In genomic region chr6:38131801-38132231, GRCm38 (mm10) we compare ENCODE assay signal across 9 mouse cellular contexts. TPM values are rescaled to one million over a fixed set of nuclear protein-coding genes. Genes with fewer than 3 reads are reported as not detected.
DNase-seq lines count a peak whose midpoint lies in the region; ATAC-seq and TF ChIP-seq lines count a peak whose summit lies in the region.
"Had no signal": no experiment of that assay in that cellular context is flagged by ENCODE, and none has a peak within 500 bp of the region (broad histone marks: within the 10 kb centered on the region; RNA-seq: fewer than 3 reads in every experiment).

No protein-coding gene starts in this region.

- DNase-seq in heart, adult 11 months: peak; percentile 94
- DNase-seq in heart, embryonic 10.5 days (ENCODE audit: low spot score): no peak
- DNase-seq in Muller cell, postnatal 12 days (ENCODE audit: inconsistent ontology term): peak; percentile 72
- no peak for DNase-seq in spleen, postnatal 36 days (ENCODE audit: low spot score in 2 of 2)
- DNase-seq in embryo, embryonic 11 days: no peak

- H3K4me1 ChIP-seq in heart, embryonic 10.5 days: 0 out of 2 replicates have a peak, but pooled peaks cover 2% of the 10 kb centered on the region
- H3K4me1 ChIP-seq in embryonic fibroblast, embryonic 13.5 days (ENCODE audit: control insufficient read depth, insufficient read depth, low read length): peaks cover 18% of the 10 kb centered on the region
- H3K4me1 ChIP-seq in intestine, embryonic 16.5 days (ENCODE audit: control insufficient read depth, insufficient read depth, low read length): no peaks in the 10 kb centered on the region

- 77% methylated on average over 4 of the region's 4 CpGs for WGBS in heart, embryonic 10.5 days
- 68% methylated on average over 4 of the region's 4 CpGs for WGBS in intestine, embryonic 16.5 days

- no peak overlapping the region for H3K4me3 ChIP-seq in heart, embryonic 10.5 days
- H3K4me3 ChIP-seq in embryonic fibroblast, embryonic 13.5 days (ENCODE audit: insufficient read depth, low read length): no peak overlapping the region
- no peak overlapping the region for H3K4me3 ChIP-seq in intestine, embryonic 16.5 days (ENCODE audit: low read length)

- 0 out of 2 replicates have a peak, but pooled peaks have one; percentile 28 for ATAC-seq in intestine, embryonic 16.5 days
- ATAC-seq in inflammation-experienced regulatory T-cells, adult 6 months: no peak

- H3K4me2 ChIP-seq in intestine, embryonic 16.5 days (ENCODE audit: low read depth, low read length): no peak overlapping the region

- no peaks in the 10 kb centered on the region for H3K27me3 ChIP-seq in heart, embryonic 10.5 days (ENCODE audit: insufficient read depth, poor library complexity, severe bottlenecking)
- no peaks in the 10 kb centered on the region for H3K27me3 ChIP-seq in intestine, embryonic 16.5 days (replicated peaks; ENCODE audit: control insufficient read depth, insufficient read depth, low read length)

- H3K36me3 ChIP-seq in heart, embryonic 10.5 days: peaks cover 48% of the 10 kb centered on the region
- peaks cover 7% of the 10 kb centered on the region for H3K36me3 ChIP-seq in intestine, embryonic 16.5 days (ENCODE audit: control insufficient read depth, insufficient read depth, low read length)

- no peak for TF ChIP-seq POLR2A in embryonic fibroblast, embryonic 13.5 days (IDR thresholded peaks at IDR 0.05; ENCODE audit: low read depth, low read length)

- TF ChIP-seq CTCF in embryonic fibroblast, embryonic 13.5 days (IDR thresholded peaks at IDR 0.05; ENCODE audit: borderline replicate concordance, insufficient read depth, low read length): no peak

- H3K9ac ChIP-seq in intestine, embryonic 16.5 days (ENCODE audit: low read depth, low read length): no peak overlapping the region

- no peak overlapping the region for H3K27ac ChIP-seq in heart, embryonic 10.5 days
- peak overlapping the region; percentile 36 for H3K27ac ChIP-seq in embryonic fibroblast, embryonic 13.5 days (ENCODE audit: insufficient read depth, low read length)
- H3K27ac ChIP-seq in intestine, embryonic 16.5 days (ENCODE audit: low read length): no peak overlapping the region

- H3K9me3 ChIP-seq in heart, embryonic 10.5 days: peaks cover 3% of the 10 kb centered on the region; the same call in 1 of the 2 replicates
- no peaks in the 10 kb centered on the region for H3K9me3 ChIP-seq in intestine, embryonic 16.5 days (ENCODE audit: control insufficient read depth, low read length)

RNA-seq across cellular contexts. Expression of gene Atp6v0a4, which starts 7.4 kb away (rescaled TPM):
- not detected in 2 replicates for polyA plus RNA-seq in heart, embryonic 10.5 days (2016; fragmentation: Nextera tagmentation; extraction: Ambion mirVana)
- polyA plus RNA-seq in embryonic fibroblast, embryonic 13.5 days (2011; ENCODE audit: insufficient read length, low read depth, missing spikeins): 0.44 TPM in 1 of 2 replicates, not detected in the other
- 5.1 and 5.4 TPM in 2 replicates for polyA plus RNA-seq in intestine, embryonic 16.5 days (2015; fragmentation: Nextera tagmentation; extraction: Ambion mirVana)
- polyA plus RNA-seq in inflammation-experienced regulatory T-cells, adult 6 months (2017; shearing (Covaris generic)): not detected

RNA-seq across cellular contexts. Expression of gene Tmem213, which starts 22.8 kb away (rescaled TPM):
- polyA plus RNA-seq in heart, embryonic 10.5 days (2016; fragmentation: Nextera tagmentation; extraction: Ambion mirVana): not detected in 2 replicates
- not detected in 2 replicates for polyA plus RNA-seq in embryonic fibroblast, embryonic 13.5 days (2011; ENCODE audit: insufficient read length, low read depth, missing spikeins)
- polyA plus RNA-seq in intestine, embryonic 16.5 days (2015; fragmentation: Nextera tagmentation; extraction: Ambion mirVana): not detected in 2 replicates
- polyA plus RNA-seq in inflammation-experienced regulatory T-cells, adult 6 months (2017; shearing (Covaris generic)): not detected
- polyA plus RNA-seq: neural tube, embryonic 14.5 days had no signal

Comparison
In these comparisons a context has a peak if more than half of its experiments do, and no peak if none do; other contexts are left out.
1. DNase-seq: peak in heart, adult 11 months (single experiment) and Muller cell, postnatal 12 days (single experiment); none in heart, embryonic 10.5 days (single experiment), spleen, postnatal 36 days (0 of 2) and embryo, embryonic 11 days (single experiment).